Mouse (Mus musculus): Measurements from ENCODE around the gene Smg7.

Smg7 gene

DNA sequence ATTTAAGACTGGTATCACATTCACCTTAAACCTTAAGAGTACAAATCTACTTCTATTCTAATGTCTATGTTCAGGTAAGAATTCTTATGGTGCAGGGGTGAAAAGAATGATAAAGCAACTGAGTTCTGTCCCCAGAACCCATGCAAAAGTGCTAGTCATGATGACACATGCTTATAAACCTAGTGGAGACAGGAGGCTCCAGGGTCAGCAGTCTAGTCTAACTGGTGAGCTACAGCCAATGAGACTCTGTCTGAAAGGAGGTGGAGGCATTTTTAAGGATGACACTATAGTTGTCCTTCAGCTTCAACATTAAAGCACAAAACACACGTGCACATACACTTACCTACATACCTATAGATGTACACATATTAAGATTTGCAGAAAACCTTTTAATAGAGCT, 57.8 kb downstream of the Smg7 start:
- intact Hi-C loops (cut with DNase I) = no loop called here

DNA sequence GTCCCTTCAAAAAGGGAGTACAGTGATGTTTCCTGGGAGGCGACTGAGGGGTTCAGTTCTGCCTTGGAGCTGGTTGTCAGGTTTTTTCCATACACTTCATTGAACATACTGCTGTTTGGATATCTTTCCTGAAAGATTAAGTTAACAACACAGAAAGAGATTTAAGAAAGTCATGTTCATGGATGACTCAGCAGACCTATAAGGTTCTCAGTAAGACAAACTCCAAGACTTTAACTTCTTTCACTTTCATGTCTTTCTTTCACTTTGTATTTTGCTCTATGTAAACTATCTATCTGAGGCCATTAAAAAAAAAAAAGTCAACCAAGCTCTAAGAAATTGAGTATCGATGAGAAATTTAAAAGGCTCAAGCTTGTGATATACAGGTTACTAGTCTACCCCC, 61.4 kb downstream of the Smg7 start:
- intact Hi-C loops (cut with DNase I) = no loop called here

DNA sequence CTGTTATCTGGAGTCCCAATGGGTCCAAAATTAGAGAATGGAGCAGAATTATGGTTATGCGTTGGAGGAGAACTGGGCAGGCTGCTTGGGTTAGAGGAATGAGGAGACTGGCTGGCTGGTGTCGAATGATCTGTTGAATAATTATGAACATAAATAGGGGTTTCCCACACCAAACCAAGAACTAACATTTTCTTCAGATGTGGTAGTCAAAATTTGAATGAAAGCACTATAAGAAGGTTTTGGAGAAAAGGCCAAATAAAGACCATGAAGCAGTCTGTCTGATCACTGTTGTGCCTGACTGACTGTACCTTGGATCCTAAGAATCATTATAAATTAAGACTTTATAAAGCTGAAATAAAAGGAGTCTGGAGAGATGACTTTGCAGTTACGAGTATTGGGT, 62.1 kb downstream of the Smg7 start:
- intact Hi-C loops (cut with DNase I) = no loop called here

- intact Hi-C loops (cut with DNase I) = no loop called here
These were observed 63.6 kb downstream of the Smg7 start for GRCm38 (mm10) chr1:152838841-152839240.

DNA sequence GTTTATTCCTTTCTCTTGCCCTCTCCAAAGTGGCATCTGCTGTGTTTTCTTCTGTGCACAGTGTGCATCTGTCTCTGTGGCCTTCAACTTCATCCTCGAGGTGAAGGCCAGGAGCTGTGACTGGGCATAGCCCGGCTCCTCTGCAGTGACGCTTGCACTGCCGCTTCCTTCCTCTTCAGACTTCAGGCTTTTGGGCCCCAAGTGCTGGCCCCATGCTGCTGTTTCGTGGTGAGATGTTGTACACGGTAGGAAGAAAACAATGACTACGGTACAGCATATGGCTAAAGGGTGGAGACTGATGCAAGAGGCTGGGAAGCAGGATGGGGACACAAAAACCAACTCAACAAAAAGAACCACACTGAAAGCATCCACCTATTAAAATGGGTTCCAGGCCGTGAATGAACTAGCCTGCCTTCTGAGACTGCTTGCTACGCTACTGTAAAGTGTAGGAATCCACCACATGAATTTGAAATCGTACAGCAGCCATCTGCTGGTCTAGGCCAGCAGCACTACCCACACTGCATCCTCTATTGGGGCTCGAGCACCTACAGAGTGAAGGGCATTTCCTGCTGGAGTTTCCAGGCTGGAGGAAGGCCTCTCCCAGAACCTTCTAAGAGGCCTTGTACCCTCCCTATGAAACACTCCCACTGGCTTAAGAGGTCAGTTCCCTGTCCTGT, 64.3 kb downstream of the Smg7 start:
- intact Hi-C loops (cut with DNase I) = no loop called here

DNA sequence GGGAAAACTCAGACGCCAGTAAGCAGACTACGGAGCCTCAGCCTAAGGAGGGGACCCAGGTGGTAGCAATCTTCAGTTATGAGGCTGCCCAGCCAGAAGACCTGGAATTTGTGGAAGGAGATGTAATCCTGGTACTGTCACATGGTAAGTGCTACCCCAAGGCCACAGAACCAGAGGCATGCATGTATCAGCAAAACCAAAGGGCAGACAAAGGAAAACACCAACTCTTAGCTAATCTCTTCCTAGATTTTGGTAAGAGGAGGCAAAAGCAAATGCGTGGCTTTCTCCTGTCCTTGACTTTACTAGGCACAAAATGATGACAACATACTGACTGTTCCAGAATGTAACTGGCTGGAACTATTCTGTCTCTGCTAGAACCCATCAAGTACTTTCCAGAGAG, 67.4 kb downstream of the Smg7 start:
- intact Hi-C loops (cut with DNase I) = no loop called here

GRCm38 (mm10) chr1:152832316-152832715, 70.1 kb downstream of the Smg7 start:
- intact Hi-C loops (cut with DNase I) = no loop called here

GRCm38 (mm10) chr1:152831619-152832018, 70.8 kb downstream of the Smg7 start:
- intact Hi-C loops (cut with DNase I) = no loop called here

DNA sequence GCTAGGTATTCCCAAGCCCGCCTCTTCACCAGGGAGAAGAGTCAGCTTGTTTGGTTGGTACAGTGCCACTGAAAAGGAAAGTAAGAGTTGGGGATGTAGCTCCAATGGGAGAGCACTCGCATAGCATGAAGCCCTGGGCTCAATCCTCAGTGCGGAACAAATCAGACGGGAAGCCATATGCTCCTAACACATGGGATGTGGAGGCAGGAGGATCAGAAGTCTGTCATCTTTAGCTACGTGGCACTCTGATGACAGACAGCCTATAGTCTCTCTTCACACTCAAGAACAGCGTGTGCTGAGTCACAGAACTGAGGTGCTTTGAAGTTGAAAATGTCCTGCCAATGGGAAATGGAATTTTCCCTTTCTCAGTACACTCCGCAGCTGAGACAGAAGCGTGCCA, 71.4 kb downstream of the Smg7 start:
- intact Hi-C loops (cut with DNase I) = no loop called here

GRCm38 (mm10) chr1:152830054-152830453, 72.4 kb downstream of the Smg7 start:
- intact Hi-C loops (cut with DNase I) = no loop called here

- intact Hi-C loops (cut with DNase I) = no loop called here
These were observed 73.7 kb downstream of the Smg7 start for GRCm38 (mm10) chr1:152828637-152829355.

GRCm38 (mm10) chr1:152828168-152828567, 74.3 kb downstream of the Smg7 start:
- intact Hi-C loops (cut with DNase I) = no loop called here

- intact Hi-C loops (cut with DNase I) = no loop called here
These were observed 76.0 kb downstream of the Smg7 start for GRCm38 (mm10) chr1:152826446-152826845.

GRCm38 (mm10) chr1:152824206-152824605, 78.2 kb downstream of the Smg7 start:
- intact Hi-C loops (cut with DNase I) = no loop called here

DNA sequence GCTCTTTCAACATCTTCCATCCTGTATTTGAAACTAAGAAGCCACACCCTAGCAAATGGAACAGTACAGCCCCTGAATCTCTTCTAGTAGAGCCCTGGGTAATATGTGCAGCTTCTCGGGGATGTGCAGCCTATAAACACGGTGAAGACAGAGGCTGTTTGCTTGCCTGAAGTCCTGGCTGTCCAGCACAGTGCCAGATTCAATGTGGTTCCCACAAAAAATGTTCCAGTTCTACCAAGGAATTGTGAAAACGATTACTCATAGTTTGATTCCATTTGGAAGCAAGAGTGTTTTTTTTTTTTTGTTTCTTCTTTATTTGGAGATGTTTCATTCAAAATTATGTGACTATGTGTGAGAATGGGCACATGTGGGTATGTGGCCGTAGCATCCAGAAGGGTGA, 80.7 kb downstream of the Smg7 start:
- intact Hi-C loops (cut with DNase I) = no loop called here

- intact Hi-C loops (cut with DNase I) = no loop called here
These were observed 81.3 kb downstream of the Smg7 start for GRCm38 (mm10) chr1:152820911-152821695.

GRCm38 (mm10) chr1:152819558-152819957, 82.9 kb downstream of the Smg7 start:
- intact Hi-C loops (cut with DNase I) = no loop called here

DNA sequence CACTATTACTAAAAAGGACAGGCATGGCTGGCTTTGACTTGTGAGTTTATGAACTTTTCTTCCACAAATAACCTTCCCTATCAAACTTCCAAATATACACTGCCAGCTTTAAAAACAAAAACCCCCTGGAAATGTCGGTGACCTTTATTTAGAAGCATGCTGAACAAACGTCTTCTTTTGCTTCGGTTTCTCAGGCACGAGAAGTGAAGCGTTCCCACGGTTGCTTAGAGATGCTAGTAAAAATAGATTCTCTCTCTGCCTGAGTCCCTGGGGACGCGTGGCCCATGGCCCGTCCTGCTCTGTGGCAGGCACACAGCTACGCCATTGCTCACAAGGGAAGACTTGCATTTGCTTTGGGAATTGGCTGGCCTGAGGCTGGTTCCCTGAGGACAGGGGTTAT, 84.7 kb downstream of the Smg7 start:
- intact Hi-C loops (cut with DNase I) = no loop called here

DNA sequence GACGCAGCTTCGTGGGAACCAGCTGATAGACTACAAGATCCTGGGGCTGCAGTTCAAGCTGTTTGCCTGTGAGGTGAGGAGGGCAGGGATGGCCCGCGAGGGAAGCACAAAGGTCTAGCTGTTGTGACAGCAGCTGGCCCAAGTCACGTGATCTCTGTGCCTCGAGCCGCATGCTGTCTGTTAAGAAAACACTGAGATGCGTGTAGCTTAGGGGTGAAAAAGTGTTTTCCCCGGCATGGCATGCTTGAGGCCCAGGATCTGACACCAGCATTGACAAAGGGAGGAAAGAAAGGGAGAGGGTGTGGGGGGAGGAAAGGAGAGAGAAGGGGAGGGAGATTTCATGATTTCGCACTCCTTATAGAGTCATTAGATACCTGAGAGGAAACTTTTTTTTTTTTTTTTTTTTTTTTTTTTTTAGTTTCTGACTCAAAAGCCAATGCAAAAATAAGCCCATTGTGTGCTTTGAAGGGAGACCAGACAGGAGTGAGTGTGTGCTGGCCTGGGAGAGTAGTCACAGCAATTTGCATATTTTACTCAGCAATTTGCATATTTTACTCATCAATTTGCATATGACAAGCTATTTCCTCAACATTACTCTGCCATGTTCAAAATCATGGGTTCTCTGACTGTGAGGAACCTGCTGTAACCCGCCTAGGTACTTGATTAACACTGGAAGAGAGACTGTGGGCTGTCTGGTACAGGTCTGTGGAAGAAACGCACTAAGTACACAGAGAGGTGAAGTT, 85.2 kb downstream of the Smg7 start:
- intact Hi-C loops (cut with DNase I) = no loop called here

DNA sequence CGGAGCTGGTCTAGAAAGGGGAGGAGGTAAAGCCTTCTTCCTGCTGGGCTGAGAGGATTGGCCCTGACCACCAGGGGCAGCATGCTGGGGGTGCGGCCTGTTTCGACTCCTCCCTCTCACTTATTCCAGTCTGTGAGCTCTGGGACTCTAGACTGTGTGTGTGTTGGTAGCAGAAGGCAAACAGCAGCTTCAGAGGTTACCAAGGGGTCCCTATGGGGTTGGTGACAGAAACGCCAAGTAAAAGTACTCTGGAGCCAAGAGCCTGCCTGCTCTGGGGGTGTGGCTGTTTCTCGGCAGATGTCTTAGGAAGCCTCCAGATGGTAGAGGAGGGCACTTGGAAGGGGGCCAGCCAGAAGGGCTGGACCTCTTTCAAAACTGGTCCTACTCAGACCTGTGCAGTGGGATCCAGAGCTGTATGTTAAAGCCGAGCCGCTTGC, 87.2 kb downstream of the Smg7 start:
- intact Hi-C loops (cut with DNase I) = no loop called here
